Mouse (Mus musculus) limb, embryonic 14.5 days (tissue): ENCODE results near the gene Mrgpre. TPM values are rescaled to one million over a fixed set of nuclear protein-coding genes. Genes with fewer than 3 reads are reported as not detected.

Experiments
- ATAC-seq: fragments of 200-750 bp; cut with Nextera tagmentation; 2 replicates; pipeline ENCODE4 v1.8.0; 2017; ENCODE audit warnings: low read depth, moderate number of reproducible peaks, moderate TSS enrichment; ENCODE audit not compliant: low FRiP score
- DNase-seq: peaks from one replicate; pipeline ENCODE4 v3.0.0-alpha.2; 2015; ENCODE audit warnings: low spot score
- H3K27ac ChIP-seq: fragments of 300-500 bp; sonication (generic); replicated peaks from 2 replicates; pipeline ENCODE4 v1.5.1; 2014; ENCODE audit warnings: low read depth, mild to moderate bottlenecking, low read length, moderate library complexity, mixed read lengths
- H3K27me3 ChIP-seq: fragments of 300-500 bp; sonication (generic); 2 replicates; pipeline ENCODE4 v1.6.1; 2014; ENCODE audit warnings: low read length, mixed read lengths; ENCODE audit not compliant: control insufficient read depth, insufficient read depth
- H3K36me3 ChIP-seq: fragments of 300-500 bp; sonication (generic); 2 replicates; pipeline ENCODE4 v1.6.1; 2014; ENCODE audit warnings: mild to moderate bottlenecking, low read length, moderate library complexity, mixed read lengths; ENCODE audit not compliant: control insufficient read depth, insufficient read depth
- H3K4me1 ChIP-seq: fragments of 300-500 bp; sonication (generic); 2 replicates; pipeline ENCODE4 v1.6.1; 2014; ENCODE audit warnings: antibody characterized with exemption, low read length, mixed read lengths; ENCODE audit not compliant: control insufficient read depth, insufficient read depth
- H3K4me2 ChIP-seq: fragments of 300-500 bp; sonication (generic); replicated peaks from 2 replicates; pipeline ENCODE4 v1.6.1; 2014; ENCODE audit warnings: low read depth, mild to moderate bottlenecking, low read length, moderate library complexity; ENCODE audit not compliant: severe bottlenecking
- H3K4me3 ChIP-seq: fragments of 300-500 bp; sonication (generic); replicated peaks from 2 replicates; pipeline ENCODE4 v1.5.1; 2014; ENCODE audit warnings: low read length
- H3K9ac ChIP-seq: fragments of 300-500 bp; sonication (generic); 2 replicates; pipeline ENCODE4 v1.6.1; 2014; ENCODE audit warnings: mild to moderate bottlenecking, low read depth, low read length, moderate library complexity; ENCODE audit not compliant: severe bottlenecking
- H3K9me3 ChIP-seq: fragments of 300-500 bp; sonication (generic); 2 replicates; pipeline ENCODE4 v1.6.1; 2016; ENCODE audit warnings: low read length; ENCODE audit not compliant: control insufficient read depth
- POLR2A ChIP-seq: fragments of 200-500 bp; IDR thresholded peaks from 2 replicates; pipeline ENCODE4 v1.8.0; 2012; ENCODE audit warnings: inconsistent platforms, mild to moderate bottlenecking, moderate library complexity, borderline replicate concordance; ENCODE audit not compliant: insufficient read depth, insufficient read length; ENCODE audit errors: extremely low read depth
- WGBS: fragments of 180-500 bp; shearing (Covaris S2); extraction: QIAGEN DNeasy Blood & Tissue Kit; methylation state at CpG from one replicate; pipeline ENCODE4 v1.1.7; 2014; 5-methylcytosine and 5-hydroxymethylcytosine counted together
- polyA plus RNA-seq, 2 experiments: library from polyadenylated mRNA; depleted of rRNA in 1 of 2; stranded (reverse) in 1 of 2; unstranded in 1 of 2; fragments of >200 nt; fragmentation: Nextera tagmentation in 1 of 2; extraction: Ambion mirVana in 1 of 2; gene quantifications; 2 replicates each; pipeline versions ENCODE4 v1.2.1 to v1.2.3; 2012 to 2014

Mrgpre gene
- polyA plus RNA-seq, 2 experiments: 1.5 to 2.1 TPM

DNA sequence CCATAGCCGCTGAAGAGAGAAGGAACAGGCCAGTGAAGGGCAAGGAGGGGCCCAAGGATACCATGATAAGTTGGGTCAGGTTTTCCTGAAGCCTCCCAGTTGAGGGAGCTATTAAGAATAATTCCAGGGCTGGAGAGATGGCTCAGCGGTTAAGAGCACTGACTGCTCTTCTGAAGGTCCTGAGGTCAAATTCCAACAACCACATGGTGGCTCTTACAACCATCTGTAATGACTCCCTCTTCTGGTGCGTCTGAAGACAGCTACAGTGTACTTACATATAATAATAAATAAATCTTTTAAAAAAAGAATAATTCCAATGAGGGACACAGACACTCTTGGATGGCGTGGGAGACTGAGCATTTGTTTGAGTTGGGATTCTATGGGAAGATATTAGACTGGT is 34.9 kb upstream of the Mrgpre start:
- Histone ChIP-seq H3K27me3 (no peaks in the 10 kb centered on the region), H3K4me1 (peaks cover 5% of the 10 kb centered on the region), H3K4me2 (no peak overlapping the region), H3K9ac (no peak overlapping the region), H3K9me3 (no peaks in the 10 kb centered on the region), H3K4me3 (no peak overlapping the region), H3K36me3 (peaks cover 26% of the 10 kb centered on the region), H3K27ac (no peak overlapping the region)
- no peak for TF ChIP-seq POLR2A
- WGBS: 82% methylated on average over 4 of the region's 4 CpGs
- no peak for ATAC-seq
- no peak for DNase-seq

DNA sequence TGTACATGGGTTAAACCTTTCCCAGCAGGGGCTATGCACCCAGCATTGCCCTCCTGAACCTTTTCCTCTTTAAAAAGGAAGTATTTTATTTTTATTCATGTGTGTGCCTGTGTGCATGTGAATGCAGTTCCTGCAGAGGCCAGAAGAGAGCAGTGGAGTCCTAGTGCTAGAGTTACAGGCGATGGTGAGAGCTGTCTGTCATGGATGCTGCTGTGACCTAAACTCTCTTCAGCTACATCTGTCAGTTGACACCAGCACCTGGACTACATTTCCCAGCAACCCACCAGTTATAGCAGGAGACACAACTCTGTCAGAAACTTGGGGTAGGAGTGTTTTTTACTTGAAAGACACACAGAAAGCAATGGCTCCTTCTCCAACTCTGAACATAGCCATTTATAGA is 24.6 kb upstream of the Mrgpre start:
- no peak overlapping the region for H3K9ac ChIP-seq
- no peaks in the 10 kb centered on the region for H3K4me1 ChIP-seq
- peaks cover 83% of the 10 kb centered on the region for H3K36me3 ChIP-seq
- no peak overlapping the region for H3K27ac ChIP-seq
- no peak for TF ChIP-seq POLR2A
- 50% methylated on average over 1 of the region's 1 CpGs for WGBS
- no peaks in the 10 kb centered on the region for H3K9me3 ChIP-seq
- H3K4me2 ChIP-seq: no peak overlapping the region
- no peak for ATAC-seq
- no peak for DNase-seq
- H3K4me3 ChIP-seq: no peak overlapping the region
- H3K27me3 ChIP-seq: no peaks in the 10 kb centered on the region

DNA sequence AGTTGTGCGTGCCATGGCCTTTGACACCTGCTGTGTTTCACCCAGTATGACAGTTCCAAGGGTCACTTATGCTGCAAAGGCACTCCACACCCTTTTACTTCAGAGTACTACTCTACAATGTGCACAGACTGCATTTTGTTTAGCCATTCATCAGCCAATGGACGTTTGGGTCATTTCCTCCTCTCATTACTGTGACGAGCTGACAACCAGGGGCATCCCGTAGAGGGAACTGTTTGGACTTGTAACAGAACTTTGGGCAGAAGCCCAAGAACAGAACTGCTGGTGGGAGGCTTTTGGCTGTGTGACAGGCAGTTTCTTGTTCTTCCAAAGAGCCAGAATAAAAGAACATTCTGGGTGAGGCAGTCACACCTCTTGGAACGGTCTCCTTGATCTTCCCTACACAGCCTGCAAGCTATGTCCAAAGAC is 20.9 kb upstream of the Mrgpre start:
- no peak overlapping the region for H3K4me3 ChIP-seq
- H3K27ac ChIP-seq: no peak overlapping the region
- H3K36me3 ChIP-seq: peaks cover 76% of the 10 kb centered on the region
- no peak for ATAC-seq
- no peaks in the 10 kb centered on the region for H3K4me1 ChIP-seq
- no peaks in the 10 kb centered on the region for H3K27me3 ChIP-seq
- no peak for DNase-seq
- H3K4me2 ChIP-seq: no peak overlapping the region
- no peak overlapping the region for H3K9ac ChIP-seq
- no peak for TF ChIP-seq POLR2A
- 73% methylated on average over 5 of the region's 5 CpGs for WGBS
- H3K9me3 ChIP-seq: no peaks in the 10 kb centered on the region

DNA sequence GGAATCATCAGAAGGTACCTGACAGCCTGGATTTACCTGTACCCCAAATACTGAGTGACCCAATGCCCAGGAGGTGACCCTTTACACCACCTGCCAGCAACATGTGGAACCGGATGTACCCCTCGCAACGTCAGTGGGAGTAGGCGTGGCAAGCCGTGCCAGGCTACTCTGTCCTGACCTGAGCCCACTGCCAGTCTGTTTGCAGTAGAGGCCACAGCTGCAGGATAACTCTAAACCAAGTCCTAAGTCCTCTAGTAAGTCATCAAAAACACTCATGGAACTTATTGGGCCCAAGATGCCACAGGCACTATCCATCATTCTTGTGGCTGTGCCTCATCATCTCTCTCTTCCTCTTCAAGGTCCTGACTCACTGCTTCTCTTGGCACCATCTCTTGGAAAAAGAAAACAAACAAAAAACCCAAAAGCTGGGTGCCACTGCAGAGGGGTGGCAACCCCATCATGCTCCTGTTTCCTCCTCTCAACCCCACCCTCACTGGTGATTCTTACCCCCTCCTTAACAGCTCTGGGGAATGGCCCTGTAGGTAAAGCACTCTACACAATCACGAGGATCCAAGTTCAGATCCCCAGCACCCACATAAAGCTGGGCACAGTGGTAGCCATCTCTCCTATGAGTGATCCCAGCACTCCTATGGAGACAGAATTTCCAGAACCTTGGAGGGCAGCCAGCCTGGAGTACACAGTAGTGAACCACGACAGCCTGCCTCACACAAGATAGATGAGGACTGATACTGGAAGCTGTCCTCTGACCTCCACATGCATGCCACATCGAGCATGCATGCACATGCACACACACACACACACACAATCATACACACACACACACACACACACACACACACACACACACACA is 17.1 kb upstream of the Mrgpre start:
- DNase-seq (no peak), ATAC-seq (no peak)
- Histone ChIP-seq H3K4me3 (no peak overlapping the region), H3K27me3 (no peaks in the 10 kb centered on the region), H3K27ac (no peak overlapping the region), H3K4me1 (no peaks in the 10 kb centered on the region), H3K4me2 (no peak overlapping the region), H3K36me3 (peaks cover 74% of the 10 kb centered on the region), H3K9ac (no peak overlapping the region), H3K9me3 (no peaks in the 10 kb centered on the region)
- no peak for TF ChIP-seq POLR2A
- WGBS: 80% methylated on average over 8 of the region's 8 CpGs

DNA sequence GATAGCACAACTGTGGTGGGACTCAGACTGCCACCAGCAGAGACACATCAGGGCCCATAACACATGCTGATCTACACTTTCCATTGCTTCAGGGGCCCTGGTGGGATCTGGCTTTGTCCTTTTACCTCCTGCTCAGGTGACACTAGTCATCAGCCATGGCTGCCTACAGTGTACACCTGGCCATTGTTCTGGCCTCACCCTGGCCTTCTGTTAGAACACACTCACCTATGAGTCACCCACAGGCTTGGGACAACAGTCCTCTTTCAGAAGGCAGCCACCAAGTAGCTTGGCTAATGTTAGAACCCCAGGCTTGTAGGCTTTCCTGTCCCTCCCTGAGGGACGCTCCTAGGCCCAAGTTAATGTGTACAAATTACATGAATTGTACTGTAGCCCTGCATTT is 16.5 kb upstream of the Mrgpre start:
- no peak overlapping the region for H3K4me2 ChIP-seq
- peaks cover 74% of the 10 kb centered on the region for H3K36me3 ChIP-seq

More for the DNA sequence above, 16.5 kb upstream of the Mrgpre start:
- no peak overlapping the region for H3K4me3 ChIP-seq
- DNase-seq (no peak), ATAC-seq (no peak)
- TF ChIP-seq POLR2A: no peak
- no peaks in the 10 kb centered on the region for H3K4me1 ChIP-seq
- no peaks in the 10 kb centered on the region for H3K9me3 ChIP-seq
- H3K27me3 ChIP-seq: no peaks in the 10 kb centered on the region
- WGBS: 74% methylated on average over 1 of the region's 1 CpGs
- H3K27ac ChIP-seq: no peak overlapping the region
- H3K9ac ChIP-seq: no peak overlapping the region
